Mouse (Mus musculus): Measurements from ENCODE around the gene Aff3. TPM values are rescaled to one million over a fixed set of nuclear protein-coding genes. Genes with fewer than 3 reads are reported as not detected.

Gene Aff3
- polyA plus RNA-seq, 1 experiment from 2014 or later: 2.1 TPM

- no peaks in the 10 kb centered on the region for H3K4me1 ChIP-seq
- no peaks in the 10 kb centered on the region for H3K9me3 ChIP-seq
- no peak overlapping the region for H3K27ac ChIP-seq (replicated peaks)
- H3K4me2 ChIP-seq: no peak overlapping the region
- WGBS: 47% methylated on average over 2 of the region's 2 CpGs
- no peak for ATAC-seq (ENCODE audit: extremely low read depth, insufficient number of reproducible peaks, low FRiP score, low TSS enrichment)
- peaks cover 5% of the 10 kb centered on the region; the same call in 1 of the 2 replicates for H3K27me3 ChIP-seq (replicated peaks)
- no peak overlapping the region for H3K4me3 ChIP-seq
- H3K36me3 ChIP-seq: no peaks in the 10 kb centered on the region
- H3K9ac ChIP-seq: no peak overlapping the region
These were observed 525.4 kb downstream of the Aff3 start for GRCm38 (mm10) chr1:38139396-38139795.

- Histone ChIP-seq H3K27me3 (replicated peaks) (peaks cover 5% of the 10 kb centered on the region; the same call in 1 of the 2 replicates), H3K4me2 (no peak overlapping the region), H3K9ac (no peak overlapping the region), H3K4me3 (no peak overlapping the region), H3K36me3 (no peaks in the 10 kb centered on the region), H3K4me1 (peaks cover 21% of the 10 kb centered on the region), H3K27ac (replicated peaks) (no peak overlapping the region), H3K9me3 (no peaks in the 10 kb centered on the region)
- WGBS: 51% methylated on average over 6 of the region's 6 CpGs
- ATAC-seq (ENCODE audit: extremely low read depth, insufficient number of reproducible peaks, low FRiP score, low TSS enrichment): no peak
These were observed 531.8 kb downstream of the Aff3 start for GRCm38 (mm10) chr1:38132942-38133341.

- Histone ChIP-seq H3K9me3 (no peaks in the 10 kb centered on the region), H3K36me3 (no peaks in the 10 kb centered on the region), H3K27ac (replicated peaks) (0 out of 2 replicates have a peak overlapping the region, but pooled peaks have one; percentile 94), H3K4me1 (peaks cover 37% of the 10 kb centered on the region), H3K9ac (peak overlapping the region; percentile 97; the same call in 1 of the 2 replicates), H3K4me3 (no peak overlapping the region), H3K4me2 (peak overlapping the region; percentile 95), H3K27me3 (replicated peaks) (no peaks in the 10 kb centered on the region)
- no peak for ATAC-seq (ENCODE audit: extremely low read depth, insufficient number of reproducible peaks, low FRiP score, low TSS enrichment)
- 51% methylated on average over 10 of the region's 10 CpGs for WGBS
These were observed 533.9 kb downstream of the Aff3 start for GRCm38 (mm10) chr1:38130715-38131483.

DNA sequence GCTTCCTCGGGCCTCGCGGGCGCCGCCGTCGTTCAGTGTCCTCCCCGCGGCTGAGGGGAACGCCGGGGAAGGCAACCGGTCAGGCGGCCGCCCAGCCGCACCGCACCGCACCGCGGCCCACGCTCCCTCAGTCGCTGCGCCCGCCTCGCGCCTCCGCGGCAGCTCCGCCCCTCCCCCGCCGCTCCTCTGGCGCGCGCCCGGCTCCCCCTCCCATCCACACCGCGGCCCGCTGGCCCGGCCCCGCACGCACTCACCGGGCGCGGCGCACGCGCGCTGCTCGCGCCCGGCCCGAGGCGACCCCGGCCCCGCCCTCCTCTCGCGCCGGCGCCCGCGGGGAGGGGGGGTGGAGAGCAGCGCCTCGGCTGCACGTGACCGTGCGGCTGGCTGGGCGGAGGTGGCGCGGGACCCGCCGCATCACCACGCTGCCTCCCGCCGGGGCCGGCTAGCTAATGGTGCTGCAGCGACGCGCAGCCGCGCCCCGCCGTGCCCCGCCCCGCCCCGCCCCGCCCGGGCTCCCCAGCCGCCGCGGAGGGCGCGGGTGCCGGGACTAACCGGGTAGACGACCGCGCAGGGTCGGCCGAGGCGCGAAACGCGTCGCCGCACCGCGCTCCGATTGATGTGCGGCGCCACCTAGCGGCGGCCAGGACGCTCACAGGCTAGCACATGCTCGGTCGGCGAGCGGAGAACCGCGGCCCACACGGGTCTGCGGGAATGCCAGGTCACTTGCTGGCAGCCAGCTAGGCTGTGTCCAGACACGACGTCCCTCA, 535.1 kb downstream of the Aff3 start, which contains the start of gene Rev1:
Gene Rev1, minus strand, starts transcription at position 301 of the 767 bp plus-strand sequence.
- H3K27ac ChIP-seq (replicated peaks): peak within 1 kb of the TSS; percentile 94
- peak within 1 kb of the TSS; percentile 97 for H3K9ac ChIP-seq
- WGBS: under 1% methylated on average over 78 of the region's 122 CpGs
- no peaks in the 10 kb centered on the region for H3K27me3 ChIP-seq (replicated peaks)
- peak; percentile 94 for ATAC-seq (ENCODE audit: extremely low read depth, insufficient number of reproducible peaks, low FRiP score, low TSS enrichment)
- peaks cover 42% of the 10 kb centered on the region for H3K4me1 ChIP-seq
- peak within 1 kb of the TSS; percentile 95 for H3K4me2 ChIP-seq
- no peaks in the 10 kb centered on the region for H3K9me3 ChIP-seq
- peak within 1 kb of the TSS; percentile 93 for H3K4me3 ChIP-seq
- no peaks in the 10 kb centered on the region for H3K36me3 ChIP-seq

DNA sequence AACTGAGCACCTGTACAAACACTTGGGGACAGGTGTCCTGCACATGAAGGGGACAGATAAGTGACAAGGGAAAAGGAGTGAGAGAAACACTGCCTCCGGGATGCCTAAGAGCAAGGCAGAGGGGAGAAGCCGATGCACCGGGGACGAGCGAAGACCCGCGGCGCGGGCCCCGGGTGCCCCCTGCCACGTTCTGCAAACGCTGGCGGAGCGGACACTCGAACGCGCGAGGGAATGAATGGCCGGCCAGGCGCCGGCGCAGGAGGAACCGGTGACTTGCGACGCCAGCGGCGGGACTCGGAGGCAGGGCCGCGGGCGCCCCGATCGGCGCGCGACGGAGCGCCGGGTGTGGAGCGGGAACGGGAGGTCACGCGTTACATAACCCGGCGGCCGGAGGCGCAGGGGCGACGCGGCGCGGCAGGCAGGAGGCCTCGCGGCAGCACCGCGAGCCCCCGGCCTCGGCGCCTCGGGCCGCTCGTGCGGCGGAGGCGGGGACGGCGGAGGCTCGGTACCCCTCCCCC, 535.8 kb downstream of the Aff3 start:
- Histone ChIP-seq H3K4me3 (peak overlapping the region; percentile 93), H3K36me3 (no peaks in the 10 kb centered on the region), H3K4me2 (peak overlapping the region; percentile 95), H3K27ac (replicated peaks) (peak overlapping the region; percentile 94), H3K27me3 (replicated peaks) (no peaks in the 10 kb centered on the region), H3K9me3 (no peaks in the 10 kb centered on the region), H3K9ac (peak overlapping the region; percentile 97), H3K4me1 (peaks cover 42% of the 10 kb centered on the region)
- under 1% methylated on average over 53 of the region's 68 CpGs for WGBS
- peak; percentile 42 for ATAC-seq (ENCODE audit: extremely low read depth, insufficient number of reproducible peaks, low FRiP score, low TSS enrichment)

Other genes starting within 250 kb of the Aff3 start
- gene Lonrf2, start 171.8 kb upstream of the Aff3 start, polyA plus RNA-seq (2015; fragmentation: Nextera tagmentation; extraction: Ambion mirVana): 0.52 TPM in 2 replicates
- 2.0 and 2.7 TPM in 2 replicates for gene Chst10, start 233.2 kb upstream of the Aff3 start, polyA plus RNA-seq (2015; fragmentation: Nextera tagmentation; extraction: Ambion mirVana)